Mouse (Mus musculus) CD4-positive naive resting alpha-beta T cell, adult 57 days (primary cell): ENCODE measurements around the gene Adgrl2. TPM values are rescaled to one million over a fixed set of nuclear protein-coding genes. Genes with fewer than 3 reads are reported as not detected.

ENCODE experiments used
- total RNA-seq: library from RNA; stranded (reverse); gene quantifications from one replicate; pipeline ENCODE4 v1.2.4, GENCODE M21; 2023

Gene Adgrl2
- total RNA-seq: 0.74 TPM

GRCm38 (mm10) chr3:148990531-148991003, at the start of gene Adgrl2:
TSS of gene Adgrl2 (minus strand) at chr3:148990555.

